Mouse (Mus musculus) left cerebral cortex, adult 9 months (tissue): ENCODE results near the gene Ntm.

Experiments
- DNase-seq, 2 experiments: peaks; one replicate each; pipeline ENCODE4 v3.0.0; 2022; ENCODE audit warnings: low spot score in 2 of 2

Gene Ntm

GRCm38 (mm10) chr9:29247812-29248211 is 715.1 kb downstream of the Ntm start:
- DNase-seq: no peak

GRCm38 (mm10) chr9:29244006-29244405 is 718.9 kb downstream of the Ntm start:
- no peak for DNase-seq

GRCm38 (mm10) chr9:29242497-29243422 is 720.2 kb downstream of the Ntm start:
- DNase-seq: no peak

DNA sequence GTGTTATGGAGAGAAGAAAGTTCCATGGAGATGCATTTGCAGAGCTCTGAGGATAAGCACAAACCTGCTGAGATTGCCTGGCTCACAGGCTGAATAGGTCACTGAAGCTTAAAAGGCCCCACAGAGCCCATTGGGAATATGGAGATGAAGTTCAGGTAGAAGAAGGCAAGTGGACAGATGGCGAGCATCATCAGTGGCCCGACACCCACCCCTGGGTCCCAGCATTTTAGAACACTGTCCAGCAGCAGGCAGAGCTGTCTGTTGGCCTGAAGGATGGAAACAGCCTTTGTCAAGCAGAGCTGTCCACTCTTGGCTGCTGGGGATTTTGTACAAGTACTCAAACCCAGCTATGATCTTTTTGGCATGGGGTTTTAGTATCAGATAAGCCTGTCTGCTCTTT is 722.1 kb downstream of the Ntm start:
- no peak for DNase-seq

- no peak for DNase-seq
Observed at GRCm38 (mm10) chr9:29238973-29239372, 724.0 kb downstream of the Ntm start.

GRCm38 (mm10) chr9:29236752-29237151 is 726.2 kb downstream of the Ntm start:
- no peak for DNase-seq

- no peak for DNase-seq
Observed at GRCm38 (mm10) chr9:29227747-29228146, 735.2 kb downstream of the Ntm start.

DNA sequence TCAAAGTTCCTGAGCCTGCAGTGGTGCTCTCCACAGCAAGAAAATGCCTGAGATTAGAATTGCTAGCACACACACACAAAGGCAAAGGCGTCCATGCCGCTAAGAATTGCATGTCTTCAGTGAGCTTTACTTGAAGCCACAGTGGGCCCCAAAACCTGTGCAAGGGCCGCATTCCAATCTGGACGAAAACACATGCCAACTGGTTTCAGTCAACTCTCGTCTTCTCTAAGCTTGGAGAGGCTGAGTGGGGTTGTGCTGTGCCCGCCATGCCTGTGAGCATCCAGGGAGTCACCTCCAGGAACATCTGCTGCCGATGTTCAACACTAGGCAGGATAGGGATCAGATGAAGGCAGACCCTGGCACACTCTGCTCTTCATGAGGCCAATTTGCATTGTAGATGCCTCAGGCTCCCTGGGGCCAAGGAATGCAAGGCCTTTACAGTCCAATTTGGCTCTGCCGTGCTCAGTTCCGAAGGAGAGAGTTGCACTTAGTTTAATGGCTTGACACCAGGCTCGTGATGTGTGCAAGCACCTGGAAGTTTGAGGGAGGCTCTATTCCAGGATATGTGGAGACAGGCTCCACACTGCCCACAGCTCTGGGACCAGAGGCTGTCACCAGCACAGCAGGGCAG is 739.9 kb downstream of the Ntm start:
- no peak for DNase-seq

GRCm38 (mm10) chr9:29220941-29221615 is 741.9 kb downstream of the Ntm start:
- DNase-seq: no peak

GRCm38 (mm10) chr9:29220493-29220892 is 742.4 kb downstream of the Ntm start:
- DNase-seq: peak in 1 of 2 experiments; percentile 60

DNA sequence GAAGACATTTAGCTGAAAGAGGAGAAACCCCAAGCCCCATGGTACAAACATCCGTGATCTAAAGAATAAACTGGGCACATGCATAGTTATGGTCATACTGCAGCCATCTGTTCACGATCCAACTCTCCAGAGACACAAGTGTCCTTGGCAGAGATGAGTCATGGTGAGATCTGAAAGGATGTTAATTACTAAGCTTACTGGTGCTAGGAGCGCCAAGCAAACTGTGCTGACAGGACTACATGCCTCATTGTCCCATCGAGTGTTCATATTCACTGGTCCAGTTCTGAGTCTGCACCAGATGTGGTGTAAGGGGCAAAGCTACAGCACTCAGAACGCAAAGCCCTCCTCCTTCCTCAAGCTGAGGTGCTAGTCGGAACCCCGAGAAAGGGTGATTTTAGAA is 745.0 kb downstream of the Ntm start:
- DNase-seq: no peak

- DNase-seq: no peak
Observed at GRCm38 (mm10) chr9:29216528-29216927, 746.4 kb downstream of the Ntm start.

DNA sequence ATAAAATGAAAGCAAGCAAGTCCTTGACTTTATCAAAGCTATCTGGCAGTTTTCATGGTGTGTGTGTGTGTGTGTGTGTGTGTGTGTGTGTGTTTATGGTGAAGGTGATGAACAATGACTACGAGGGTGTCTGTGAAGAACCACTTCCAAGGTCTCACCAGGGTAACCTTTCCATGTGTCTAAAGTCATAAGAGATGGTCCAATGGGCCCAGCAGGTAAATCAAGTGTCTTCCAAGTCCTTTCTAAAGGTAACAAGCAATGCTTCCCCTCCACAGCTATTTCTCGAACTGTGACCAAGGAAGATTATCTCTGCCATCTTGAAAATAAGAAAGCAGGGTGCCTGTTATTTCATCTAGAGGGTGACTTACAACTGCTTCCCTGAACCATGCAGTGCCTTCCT is 747.1 kb downstream of the Ntm start:
- no peak for DNase-seq

DNA sequence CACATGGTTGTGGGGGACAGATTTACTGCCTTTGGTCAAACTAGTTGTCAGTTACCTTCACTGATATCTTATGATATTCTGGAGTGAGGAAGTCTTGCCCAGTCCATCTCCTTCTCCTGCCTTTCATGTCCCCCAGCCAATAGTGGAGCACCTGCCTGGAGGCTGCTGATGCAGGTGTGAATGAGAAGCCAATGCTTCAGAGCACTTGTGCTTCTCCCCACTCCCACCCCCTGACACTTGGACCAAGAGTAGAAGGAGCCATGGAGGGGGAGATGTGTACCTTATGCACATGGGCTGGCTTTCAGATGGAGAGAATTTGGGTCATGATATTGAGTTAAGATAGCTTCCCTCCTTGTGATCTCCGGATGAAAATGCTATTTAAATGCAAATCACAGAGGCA is 747.7 kb downstream of the Ntm start:
- DNase-seq: no peak

DNA sequence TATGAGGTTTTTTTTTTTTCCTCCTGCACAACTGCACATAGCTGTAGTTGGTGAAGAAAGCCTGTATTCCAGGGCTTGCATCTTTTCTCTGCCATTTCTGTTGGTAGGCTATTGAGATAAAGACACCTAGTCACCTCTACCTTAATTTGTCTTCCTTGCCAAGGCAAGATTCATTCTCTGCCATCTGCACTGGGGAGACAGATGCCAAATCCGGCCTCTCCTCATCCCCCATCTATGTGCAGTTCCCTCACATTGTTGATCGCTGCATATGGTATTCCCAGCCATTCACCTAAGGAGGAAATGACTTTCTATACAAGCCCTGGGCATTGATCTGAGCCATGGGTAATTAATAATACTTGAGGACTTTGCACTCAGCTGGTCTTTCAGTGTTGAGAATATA is 753.7 kb downstream of the Ntm start:
- no peak for DNase-seq

DNA sequence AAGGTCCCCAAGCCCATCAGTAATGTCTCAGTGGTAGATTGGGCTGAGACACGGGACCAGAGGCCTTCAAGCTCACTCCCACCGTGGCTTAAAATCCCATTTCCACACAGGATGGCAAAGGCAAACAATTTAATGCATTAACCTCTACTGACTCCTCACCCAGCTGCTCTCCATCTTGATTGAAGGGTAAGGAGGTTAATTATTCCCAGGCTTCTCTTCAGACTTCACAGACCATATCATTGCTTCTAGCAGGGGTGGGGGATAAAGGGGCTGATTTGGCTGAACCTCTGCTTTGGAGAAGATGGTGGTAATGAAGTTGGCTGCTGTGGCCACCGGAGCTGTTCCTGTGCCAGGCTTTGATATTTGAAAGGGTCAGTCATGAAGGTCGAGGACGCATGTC is 754.8 kb downstream of the Ntm start:
- no peak for DNase-seq

DNA sequence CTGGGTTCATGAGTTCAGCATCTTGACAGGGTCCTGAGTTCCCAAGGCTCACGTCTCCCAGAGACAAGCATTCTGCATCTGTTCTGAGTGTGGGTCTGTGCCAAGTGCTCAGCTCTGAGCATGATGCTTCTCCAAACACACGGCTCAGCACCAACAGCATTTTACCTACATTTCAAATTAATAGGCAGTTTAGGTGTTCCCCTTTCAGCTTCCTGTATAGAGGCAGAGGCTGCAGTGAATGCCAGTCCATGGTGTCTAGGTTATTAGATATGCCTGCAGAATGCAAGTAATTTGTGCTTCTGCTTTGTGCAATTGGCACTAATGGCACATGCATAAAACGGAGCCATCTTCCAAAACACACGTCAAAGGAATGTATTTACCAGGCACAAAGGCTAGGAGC is 757.3 kb downstream of the Ntm start:
- DNase-seq: no peak

GRCm38 (mm10) chr9:29202196-29202595 is 760.7 kb downstream of the Ntm start:
- peak in 1 of 2 experiments; percentile 48 for DNase-seq

- peak; percentile 35 to 67 for DNase-seq
Observed at GRCm38 (mm10) chr9:29201163-29202053, 761.5 kb downstream of the Ntm start.

DNA sequence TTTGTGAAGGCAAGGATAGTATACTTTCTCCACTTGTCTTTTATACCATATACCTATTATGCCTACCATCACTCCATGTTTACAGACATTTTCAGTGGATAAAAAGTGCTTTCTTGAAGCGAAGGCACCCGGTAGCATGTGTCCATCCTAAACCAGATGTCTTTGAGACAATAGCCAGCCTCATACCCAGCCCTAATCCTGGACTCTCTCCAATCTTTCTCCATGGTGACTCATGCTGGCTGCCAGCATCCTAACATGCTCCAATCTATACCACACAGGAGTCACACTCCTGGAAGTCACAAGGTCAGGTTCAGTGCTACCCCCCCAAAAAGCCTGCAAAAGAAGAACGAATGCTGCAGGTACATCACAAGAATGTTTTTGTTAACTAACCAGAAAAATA is 765.9 kb downstream of the Ntm start:
- no peak for DNase-seq

DNA sequence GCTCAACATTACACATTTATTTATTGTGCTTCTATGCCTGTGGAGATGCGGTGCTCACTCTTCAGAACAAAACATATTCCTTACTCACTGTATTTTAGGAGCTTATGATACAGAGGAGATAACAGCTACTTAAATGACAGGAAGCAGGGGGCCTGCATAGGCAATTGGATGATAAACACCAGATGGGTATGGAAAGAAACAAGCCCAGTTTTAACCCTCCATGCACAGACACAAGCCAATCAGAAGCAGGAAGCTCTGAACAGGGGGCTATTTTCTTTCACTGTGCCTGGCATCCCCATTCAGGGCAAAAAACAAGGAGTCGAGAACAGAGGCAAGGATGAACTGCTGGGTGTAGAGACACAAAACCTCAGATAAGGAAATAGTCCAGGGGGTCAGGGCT is 768.7 kb downstream of the Ntm start:
- DNase-seq: no peak

- DNase-seq: no peak
Observed at GRCm38 (mm10) chr9:29183011-29183410, 779.9 kb downstream of the Ntm start.
